In genomic region chr7:19609641-19610332, GRCm38 (mm10) we compare ENCODE assay signal across 18 mouse cellular contexts. TPM values are rescaled to one million over a fixed set of nuclear protein-coding genes. Genes with fewer than 3 reads are reported as not detected.
A peak's percentile ranks its signal among the peaks of the same experiment; 100 is the strongest.
DNase-seq lines count a peak whose midpoint lies in the region; ATAC-seq and TF ChIP-seq lines count a peak whose summit lies in the region.
"Had no signal": no experiment of that assay in that cellular context is flagged by ENCODE, and none has a peak within 500 bp of the region (broad histone marks: within the 10 kb centered on the region; RNA-seq: fewer than 3 reads in every experiment).

No protein-coding gene starts in this region.

- ATAC-seq in kidney, embryonic 14.5 days (ENCODE audit: low FRiP score, low TSS enrichment) = no peak
- peak; percentile 46 for ATAC-seq in Patski
- ATAC-seq: activated CD4-positive, CD25-positive, alpha-beta regulatory T cell, adult 4 months; hindbrain, embryonic 16.5 days had no signal

- 91% methylated on average over 12 of the region's 12 CpGs for WGBS in kidney, embryonic 14.5 days

- no peak overlapping the region for H3K27ac ChIP-seq in kidney, embryonic 14.5 days (ENCODE audit: low read depth, low read length)
- H3K27ac ChIP-seq: embryonic facial prominence, embryonic 12.5 days; midbrain, embryonic 10.5 days; neural tube, embryonic 15.5 days had no signal

- H3K9me3 ChIP-seq in kidney, embryonic 14.5 days (ENCODE audit: control insufficient read depth, low read length) = 0 out of 2 replicates have a peak, but pooled peaks cover 2% of the 10 kb centered on the region
- H3K9me3 ChIP-seq: embryonic facial prominence, embryonic 12.5 days; midbrain, embryonic 10.5 days; neural tube, embryonic 15.5 days had no signal

- in situ Hi-C loops in Patski (cut with MboI; ENCODE audit: low pct_unique_long_range_greater_than_20kb) = no loop called here

- TF ChIP-seq CTCF in Patski (IDR thresholded peaks at IDR 0.05) = no peak

- H3K4me1 ChIP-seq in kidney, embryonic 14.5 days (ENCODE audit: control insufficient read depth, insufficient read depth, low read length) = no peaks in the 10 kb centered on the region
- H3K4me1 ChIP-seq: embryonic facial prominence, embryonic 12.5 days; midbrain, embryonic 10.5 days; neural tube, embryonic 15.5 days had no signal

- H3K4me2 ChIP-seq in kidney, embryonic 14.5 days (replicated peaks; ENCODE audit: low read depth, low read length) = no peak overlapping the region
- H3K4me2 ChIP-seq: embryonic facial prominence, embryonic 12.5 days; neural tube, embryonic 15.5 days had no signal

- intact Hi-C loops in gastrocnemius, postnatal 36 days (cut with DNase I) = no loop called here
- intact Hi-C loops in left cerebral cortex, postnatal 36 days (cut with DNase I) = no loop called here

- H3K4me3 ChIP-seq in kidney, embryonic 14.5 days (ENCODE audit: low read length) = no peak overlapping the region
- H3K4me3 ChIP-seq: embryonic facial prominence, embryonic 12.5 days; midbrain, embryonic 10.5 days; neural tube, embryonic 15.5 days had no signal

- POLR2A ChIA-PET in Patski (lab: Charles Lee) = interaction anchor here (0.7 kb wide), 1 partner anchor 18 kb away, joined by 4 read pairs; no protein-coding TSS in a partner anchor

- CTCF ChIA-PET in Patski (lab: Charles Lee) = interaction anchor here (1.0 to 1.2 kb wide), 2 partner anchors 9 to 136 kb away, joined by 3 to 7 read pairs; no protein-coding TSS in a partner anchor

- no peaks in the 10 kb centered on the region; the same call in 1 of the 2 replicates for H3K36me3 ChIP-seq in kidney, embryonic 14.5 days (ENCODE audit: control insufficient read depth, insufficient read depth, low read length)
- H3K36me3 ChIP-seq: embryonic facial prominence, embryonic 12.5 days; midbrain, embryonic 10.5 days had no signal

- H3K27me3 ChIP-seq in kidney, embryonic 14.5 days (ENCODE audit: control insufficient read depth, insufficient read depth, low read length) = no peaks in the 10 kb centered on the region
- H3K27me3 ChIP-seq in Patski = no peaks in the 10 kb centered on the region
- H3K27me3 ChIP-seq: embryonic facial prominence, embryonic 12.5 days; neural tube, embryonic 15.5 days had no signal

- no peak overlapping the region for H3K9ac ChIP-seq in kidney, embryonic 14.5 days (ENCODE audit: low read depth, low read length)
- H3K9ac ChIP-seq: embryonic facial prominence, embryonic 12.5 days; neural tube, embryonic 15.5 days had no signal

- DNase-seq in kidney, postnatal 10 days = peak; percentile 26
- DNase-seq in 3T3-L1 (ENCODE audit: low read depth, low spot score) (peak; percentile 17), Patski (ENCODE audit: low read depth, low spot score) (peak; percentile 50)
- DNase-seq in kidney, postnatal 36 days = peak; percentile 38 to 41
- DNase-seq in cerebellum, adult 9-11 months = no peak
- DNase-seq in gastrocnemius, postnatal 36 days = no peak
- DNase-seq in left cerebral cortex, postnatal 36 days (ENCODE audit: low spot score in 2 of 2) = no peak
- DNase-seq: B cell, adult 2 months; cerebellum, postnatal 36 days; gastrocnemius, postnatal 10 days; heart, postnatal 14 days; retina, postnatal 1 day had no signal

RNA-seq across cellular contexts. Expression of gene Clasrp, which starts 5.5 kb away (rescaled TPM):
- 44.3 and 48.4 TPM in 2 replicates for polyA plus RNA-seq in kidney, embryonic 14.5 days (2014; fragmentation: Nextera tagmentation; extraction: Ambion mirVana)
- polyA plus RNA-seq in Patski (2021) = 50.7 TPM
- total RNA-seq in gastrocnemius, postnatal 36 days (2021) = 10 to 100 TPM; 10.9 to 12.0 TPM
- total RNA-seq in left cerebral cortex, postnatal 36 days (2021) = 100 to 1,000 TPM in 1 of 2 experiments, 10 to 100 TPM in 1; 65.1 to 110 TPM

RNA-seq across cellular contexts. Expression of gene Relb, which starts 19.5 kb away (rescaled TPM):
- polyA plus RNA-seq in kidney, embryonic 14.5 days (2014; fragmentation: Nextera tagmentation; extraction: Ambion mirVana) = 7.3 and 9.3 TPM in 2 replicates
- 24.5 TPM for polyA plus RNA-seq in Patski (2021)
- 1 to 10 TPM; 5.1 to 6.0 TPM for total RNA-seq in gastrocnemius, postnatal 36 days (2021)
- total RNA-seq in left cerebral cortex, postnatal 36 days (2021) = 1 to 10 TPM; 4.6 to 6.7 TPM

RNA-seq across cellular contexts. Expression of gene Gemin7, which starts 32.4 kb away (rescaled TPM):
- polyA plus RNA-seq in kidney, embryonic 14.5 days (2014; fragmentation: Nextera tagmentation; extraction: Ambion mirVana) = 168 and 179 TPM in 2 replicates
- 89.6 TPM for polyA plus RNA-seq in Patski (2021)
- total RNA-seq in gastrocnemius, postnatal 36 days (2021) = 10 to 100 TPM; 59.1 to 65.1 TPM
- total RNA-seq in left cerebral cortex, postnatal 36 days (2021) = 10 to 100 TPM; 52.6 to 54.1 TPM

RNA-seq across cellular contexts. Expression of gene Zfp296, which starts 32.7 kb away (rescaled TPM):
- 0.33 and 0.68 TPM in 2 replicates for polyA plus RNA-seq in kidney, embryonic 14.5 days (2014; fragmentation: Nextera tagmentation; extraction: Ambion mirVana)
- polyA plus RNA-seq in Patski (2021) = 0.23 TPM
- total RNA-seq in gastrocnemius, postnatal 36 days (2021) = under 1 TPM; 0.23 to 0.44 TPM
- 1 to 10 TPM; 1.2 to 1.3 TPM for total RNA-seq in left cerebral cortex, postnatal 36 days (2021)

RNA-seq across cellular contexts. Expression of gene Ppp1r37, which starts 46.9 kb away (rescaled TPM):
- 6.5 and 23.0 TPM in 2 replicates for polyA plus RNA-seq in kidney, embryonic 14.5 days (2014; fragmentation: Nextera tagmentation; extraction: Ambion mirVana)
- polyA plus RNA-seq in Patski (2021) = 65.5 TPM
- total RNA-seq in gastrocnemius, postnatal 36 days (2021) = 10 to 100 TPM; 34.8 to 41.4 TPM
- total RNA-seq in left cerebral cortex, postnatal 36 days (2021) = 100 to 1,000 TPM; 135 to 140 TPM

Comparison
In these comparisons a context has a peak if more than half of its experiments do, and no peak if none do; other contexts are left out.
1. DNase-seq: peak in kidney, postnatal 10 days (single experiment), 3T3-L1 (single experiment), Patski (single experiment) and kidney, postnatal 36 days (2 of 2); none in cerebellum, adult 9-11 months (single experiment), gastrocnemius, postnatal 36 days (0 of 2) and left cerebral cortex, postnatal 36 days (0 of 2).
2. RNA of gene Clasrp, which starts 5.5 kb away (total RNA-seq): 65.1 to 110 TPM in left cerebral cortex, postnatal 36 days; 10.9 to 12.0 TPM in gastrocnemius, postnatal 36 days; every median in the first group is over 4 times any median in the second.